Mouse (Mus musculus) stomach, embryonic 15.5 days (tissue): ENCODE results near the gene St6galnac6. TPM values are rescaled to one million over a fixed set of nuclear protein-coding genes. Genes with fewer than 3 reads are reported as not detected.
A peak's percentile ranks its signal among the peaks of the same experiment; 100 is the strongest.

Experiments used
- ATAC-seq: fragments of 200-750 bp; cut with Nextera tagmentation; 2 replicates; pipeline ENCODE4 v1.8.0; 2017; ENCODE audit warnings: low read depth, moderate number of reproducible peaks, moderate TSS enrichment; ENCODE audit not compliant: insufficient read depth, low FRiP score
- H3K27ac ChIP-seq: fragments of 300-500 bp; sonication (generic); 2 replicates; pipeline ENCODE4 v1.5.1; 2015; ENCODE audit warnings: mild to moderate bottlenecking, inconsistent platforms
- H3K27me3 ChIP-seq: fragments of 300-500 bp; sonication (generic); replicated peaks from 2 replicates; pipeline ENCODE4 v1.6.1; 2015; ENCODE audit warnings: inconsistent platforms
- H3K36me3 ChIP-seq: fragments of 300-500 bp; sonication (generic); 2 replicates; pipeline ENCODE4 v1.6.1; 2015; ENCODE audit warnings: inconsistent platforms
- H3K4me1 ChIP-seq: fragments of 300-500 bp; sonication (generic); 2 replicates; pipeline ENCODE4 v1.6.1; 2015; ENCODE audit warnings: inconsistent platforms
- H3K4me2 ChIP-seq: fragments of 300-500 bp; sonication (generic); 2 replicates; pipeline ENCODE4 v1.6.1; 2015; ENCODE audit warnings: mild to moderate bottlenecking, inconsistent platforms
- H3K4me3 ChIP-seq: fragments of 300-500 bp; sonication (generic); replicated peaks from 2 replicates; pipeline ENCODE4 v1.5.1; 2015; ENCODE audit warnings: inconsistent platforms
- H3K9ac ChIP-seq: fragments of 300-500 bp; sonication (generic); 2 replicates; pipeline ENCODE4 v1.6.1; 2015; ENCODE audit warnings: inconsistent platforms
- H3K9me3 ChIP-seq: fragments of 300-500 bp; sonication (generic); 2 replicates; pipeline ENCODE4 v1.6.1; 2016; ENCODE audit warnings: inconsistent platforms
- WGBS: fragments of 180-500 bp; shearing (Covaris S2); methylation state at CpG from one replicate; pipeline ENCODE4 v1.1.7; 2015; 5-methylcytosine and 5-hydroxymethylcytosine counted together
- polyA plus RNA-seq: library from polyadenylated mRNA; unstranded; fragments of >200 nt; fragmentation: Nextera tagmentation; extraction: Ambion mirVana; gene quantifications from 2 replicates; pipeline ENCODE4 v1.2.1, GENCODE M21; 2015

Gene St6galnac6
- polyA plus RNA-seq, 1 experiment from 2014 or later: 19.7 TPM

DNA sequence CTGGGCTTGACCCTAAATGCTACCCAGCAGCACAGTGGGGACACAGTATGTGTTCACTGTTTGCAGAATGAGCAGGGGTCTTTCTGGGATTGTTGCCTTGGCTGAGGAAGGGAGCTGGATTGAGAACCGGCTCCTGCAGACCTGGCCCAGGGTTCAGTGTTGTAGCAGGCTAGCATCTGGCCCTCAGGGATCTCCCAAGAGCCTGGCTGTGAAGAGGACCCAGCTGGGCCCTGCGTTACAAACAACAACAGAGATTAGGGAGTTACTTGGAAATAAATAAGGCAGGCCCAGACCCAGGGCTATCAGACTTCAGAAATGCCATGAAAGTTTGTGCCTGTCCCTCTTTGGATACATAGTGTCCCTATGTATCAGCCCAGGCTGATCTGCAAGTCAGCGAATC is 46.1 kb downstream of the St6galnac6 start:
- Histone ChIP-seq H3K9me3 (no peaks in the 10 kb centered on the region), H3K9ac (no peak overlapping the region), H3K4me1 (0 out of 2 replicates have a peak, but pooled peaks cover 13% of the 10 kb centered on the region), H3K36me3 (no peaks in the 10 kb centered on the region), H3K4me3 (no peak overlapping the region), H3K4me2 (no peak overlapping the region), H3K27me3 (no peaks in the 10 kb centered on the region), H3K27ac (peak overlapping the region; percentile 51)
- WGBS: 63% methylated on average over 3 of the region's 3 CpGs
- no peak for ATAC-seq

- Histone ChIP-seq H3K4me2 (peak within 1 kb of the TSS; percentile 44), H3K4me3 (peak within 1 kb of the TSS; percentile 42), H3K36me3 (no peaks in the 10 kb centered on the region), H3K4me1 (0 out of 2 replicates have a peak, but pooled peaks cover 13% of the 10 kb centered on the region), H3K9ac (peak within 1 kb of the TSS; percentile 11; the same call in 1 of the 2 replicates), H3K27me3 (no peaks in the 10 kb centered on the region), H3K9me3 (no peaks in the 10 kb centered on the region), H3K27ac (peak within 1 kb of the TSS; percentile 51)
- 50% methylated on average over 31 of the region's 31 CpGs for WGBS
- ATAC-seq: peak; percentile 42; the same call in 1 of the 2 replicates
Measured at GRCm38 (mm10) chr2:32646379-32647056, 47.0 kb downstream of the St6galnac6 start, which contains the start of gene Eng. TSS of gene Eng (plus strand) at chr2:32646595.

GRCm38 (mm10) chr2:32647366-32647765 is 47.9 kb downstream of the St6galnac6 start:
- no peaks in the 10 kb centered on the region for H3K36me3 ChIP-seq
- H3K27me3 ChIP-seq: no peaks in the 10 kb centered on the region
- H3K4me1 ChIP-seq: 0 out of 2 replicates have a peak, but pooled peaks cover 12% of the 10 kb centered on the region
- no peak overlapping the region for H3K9ac ChIP-seq
- ATAC-seq: no peak
- peak overlapping the region; percentile 51; the same call in 1 of the 2 replicates for H3K27ac ChIP-seq
- H3K4me3 ChIP-seq: peak overlapping the region; percentile 42
- 80% methylated on average over 7 of the region's 7 CpGs for WGBS
- no peaks in the 10 kb centered on the region for H3K9me3 ChIP-seq
- H3K4me2 ChIP-seq: peak overlapping the region; percentile 44

DNA sequence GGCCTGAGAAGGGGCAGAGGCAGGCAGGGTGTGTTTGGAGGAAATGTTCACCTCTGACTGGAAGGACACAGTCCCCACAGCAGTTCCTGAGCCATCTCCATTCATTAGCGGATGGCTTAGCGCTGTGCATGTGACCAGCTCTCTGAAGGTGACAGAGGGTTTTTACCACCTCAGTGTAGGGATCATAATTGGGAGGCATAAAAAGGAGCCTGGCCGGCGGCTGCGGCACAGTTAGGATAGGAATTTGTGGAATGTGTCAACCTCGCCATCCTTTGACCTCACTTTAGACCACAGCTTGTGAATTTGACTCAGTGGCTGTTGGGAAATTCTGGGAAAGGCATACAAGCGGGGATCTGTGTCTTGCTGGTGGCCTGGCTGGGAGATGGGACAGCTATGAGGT is 54.3 kb downstream of the St6galnac6 start:
- no peaks in the 10 kb centered on the region for H3K9me3 ChIP-seq
- no peak overlapping the region for H3K27ac ChIP-seq
- H3K36me3 ChIP-seq: no peaks in the 10 kb centered on the region
- H3K27me3 ChIP-seq: no peaks in the 10 kb centered on the region
- no peak for ATAC-seq
- H3K4me1 ChIP-seq: peaks cover 11% of the 10 kb centered on the region; the same call in 1 of the 2 replicates
- H3K9ac ChIP-seq: no peak overlapping the region
- no peak overlapping the region for H3K4me3 ChIP-seq
- H3K4me2 ChIP-seq: no peak overlapping the region
- 41% methylated on average over 7 of the region's 7 CpGs for WGBS

GRCm38 (mm10) chr2:32654743-32655393 is 55.4 kb downstream of the St6galnac6 start:
- no peak overlapping the region for H3K9ac ChIP-seq
- no peak for ATAC-seq
- peaks cover 11% of the 10 kb centered on the region; the same call in 1 of the 2 replicates for H3K4me1 ChIP-seq
- H3K27ac ChIP-seq: peak overlapping the region; percentile 49; the same call in 1 of the 2 replicates
- H3K36me3 ChIP-seq: no peaks in the 10 kb centered on the region
- 59% methylated on average over 14 of the region's 14 CpGs for WGBS
- H3K9me3 ChIP-seq: no peaks in the 10 kb centered on the region
- no peak overlapping the region for H3K4me2 ChIP-seq
- H3K27me3 ChIP-seq: no peaks in the 10 kb centered on the region
- no peak overlapping the region for H3K4me3 ChIP-seq

DNA sequence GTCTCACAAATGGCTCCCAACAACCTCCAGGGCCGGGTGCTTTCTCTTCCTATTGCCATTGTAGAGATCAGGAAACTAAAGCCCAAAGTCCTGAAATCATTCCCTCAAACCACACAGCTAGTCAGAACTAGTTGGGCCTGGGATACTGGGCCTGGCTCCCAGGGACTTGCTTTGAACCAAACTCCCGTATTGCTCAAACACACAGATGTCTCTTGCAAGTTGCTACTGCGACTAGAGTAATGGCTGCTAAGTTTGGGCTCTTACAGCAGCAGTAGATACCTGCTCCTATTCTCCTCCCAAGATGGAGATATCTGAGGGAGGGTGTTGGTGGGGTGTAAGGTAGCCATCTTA is 55.9 kb downstream of the St6galnac6 start:
- no peaks in the 10 kb centered on the region for H3K27me3 ChIP-seq
- H3K4me1 ChIP-seq: peaks cover 11% of the 10 kb centered on the region; the same call in 1 of the 2 replicates
- ATAC-seq: no peak
- H3K36me3 ChIP-seq: no peaks in the 10 kb centered on the region
- no peaks in the 10 kb centered on the region for H3K9me3 ChIP-seq
- peak overlapping the region; percentile 49 for H3K27ac ChIP-seq
- H3K4me2 ChIP-seq: no peak overlapping the region
- no peak overlapping the region for H3K9ac ChIP-seq
- no peak overlapping the region for H3K4me3 ChIP-seq
- 76% methylated on average over 3 of the region's 3 CpGs for WGBS

- no peak overlapping the region for H3K4me2 ChIP-seq
- peak overlapping the region; percentile 49 for H3K27ac ChIP-seq
- peaks cover 11% of the 10 kb centered on the region; the same call in 1 of the 2 replicates for H3K4me1 ChIP-seq
- H3K36me3 ChIP-seq: no peaks in the 10 kb centered on the region
- no peaks in the 10 kb centered on the region for H3K27me3 ChIP-seq
- no peak overlapping the region for H3K4me3 ChIP-seq
- no peak overlapping the region for H3K9ac ChIP-seq
- ATAC-seq: peak; percentile 40; the same call in 1 of the 2 replicates
- no peaks in the 10 kb centered on the region for H3K9me3 ChIP-seq
- WGBS: 46% methylated on average over 12 of the region's 12 CpGs
Measured at GRCm38 (mm10) chr2:32655826-32656225, 56.3 kb downstream of the St6galnac6 start.

DNA sequence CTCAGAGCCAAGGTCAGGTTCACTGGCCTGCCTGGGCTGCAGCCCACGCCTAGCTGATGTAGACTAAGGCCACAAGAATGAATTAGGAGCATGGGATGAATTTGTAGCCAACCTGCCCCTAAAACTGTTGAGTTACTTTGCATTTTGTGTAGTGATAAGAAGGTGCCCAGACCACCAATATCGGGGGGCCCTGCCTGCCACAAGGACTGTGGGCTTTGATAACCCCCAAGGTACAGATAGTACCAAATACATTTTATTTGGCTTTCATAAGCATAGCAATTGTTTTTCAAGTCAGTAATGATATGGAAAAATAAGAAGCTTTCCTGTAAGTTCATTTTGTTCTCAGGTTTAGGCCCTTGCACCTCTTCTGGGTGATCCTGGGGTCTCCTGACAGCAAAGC is 59.4 kb downstream of the St6galnac6 start:
- H3K27me3 ChIP-seq: no peaks in the 10 kb centered on the region
- 88% methylated on average over 2 of the region's 2 CpGs for WGBS
- no peak for ATAC-seq
- H3K4me2 ChIP-seq: no peak overlapping the region
- no peak overlapping the region for H3K9ac ChIP-seq
- H3K9me3 ChIP-seq: no peaks in the 10 kb centered on the region
- no peak overlapping the region for H3K27ac ChIP-seq
- peaks cover 17% of the 10 kb centered on the region; the same call in 1 of the 2 replicates for H3K4me1 ChIP-seq
- H3K4me3 ChIP-seq: no peak overlapping the region
- H3K36me3 ChIP-seq: no peaks in the 10 kb centered on the region

- Histone ChIP-seq H3K27ac (peak overlapping the region; percentile 69), H3K4me2 (no peak overlapping the region), H3K9ac (no peak overlapping the region), H3K27me3 (no peaks in the 10 kb centered on the region), H3K9me3 (no peaks in the 10 kb centered on the region), H3K36me3 (no peaks in the 10 kb centered on the region), H3K4me1 (peaks cover 9% of the 10 kb centered on the region; the same call in 1 of the 2 replicates), H3K4me3 (no peak overlapping the region)
- peak; percentile 62; the same call in 1 of the 2 replicates for ATAC-seq
- WGBS: 33% methylated on average over 7 of the region's 7 CpGs
Measured at GRCm38 (mm10) chr2:32661509-32662107, 62.1 kb downstream of the St6galnac6 start.

DNA sequence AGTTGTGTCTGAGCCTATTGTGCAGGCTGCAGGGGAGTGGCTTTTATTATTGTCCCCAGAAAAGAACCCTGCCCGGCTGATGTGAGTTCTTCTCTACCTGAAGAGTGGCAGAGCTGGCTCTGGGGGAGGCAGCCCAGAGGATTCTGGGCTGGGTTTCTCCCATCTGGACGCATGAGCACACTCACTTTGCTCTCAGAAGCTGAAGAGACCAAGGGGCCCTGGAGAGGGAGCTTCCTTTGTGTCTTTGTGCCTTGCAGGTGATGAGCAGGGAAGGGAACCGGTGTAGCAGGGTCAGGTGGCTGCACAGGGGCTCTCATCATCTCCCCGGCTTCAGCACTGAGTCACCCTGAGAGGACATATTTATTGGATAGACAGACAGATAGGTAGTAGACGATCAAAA is 62.8 kb downstream of the St6galnac6 start:
- Histone ChIP-seq H3K9me3 (no peaks in the 10 kb centered on the region), H3K4me3 (no peak overlapping the region), H3K36me3 (no peaks in the 10 kb centered on the region), H3K4me1 (peaks cover 9% of the 10 kb centered on the region; the same call in 1 of the 2 replicates), H3K27me3 (no peaks in the 10 kb centered on the region), H3K9ac (no peak overlapping the region), H3K4me2 (no peak overlapping the region), H3K27ac (peak overlapping the region; percentile 69)
- no peak for ATAC-seq
- 44% methylated on average over 5 of the region's 5 CpGs for WGBS

- Histone ChIP-seq H3K27me3 (no peaks in the 10 kb centered on the region), H3K4me1 (peaks cover 9% of the 10 kb centered on the region; the same call in 1 of the 2 replicates), H3K27ac (no peak overlapping the region), H3K9ac (no peak overlapping the region), H3K4me2 (no peak overlapping the region), H3K4me3 (no peak overlapping the region), H3K36me3 (0 out of 2 replicates have a peak, but pooled peaks cover 2% of the 10 kb centered on the region), H3K9me3 (no peaks in the 10 kb centered on the region)
- no peak for ATAC-seq
- WGBS: 70% methylated on average over 8 of the region's 8 CpGs
Measured at GRCm38 (mm10) chr2:32665345-32665744, 65.8 kb downstream of the St6galnac6 start.
